20 mouse cellular contexts compared by ENCODE assay signal in genomic region chr17:47247516-47247915, GRCm38 (mm10).
A peak's percentile ranks its signal among the peaks of the same experiment; 100 is the strongest.
DNase-seq lines count a peak whose midpoint lies in the region; ATAC-seq lines count a peak whose summit lies in the region.
"Had no signal": no experiment of that assay in that cellular context is flagged by ENCODE, and none has a peak within 500 bp of the region (broad histone marks: within the 10 kb centered on the region; RNA-seq: fewer than 3 reads in every experiment).

No protein-coding gene starts in this region.

- H3K4me1 ChIP-seq in kidney, embryonic 15.5 days: peaks cover 16% of the 10 kb centered on the region
- no peaks in the 10 kb centered on the region for H3K4me1 ChIP-seq in midbrain, embryonic 11.5 days (ENCODE audit: control insufficient read depth, insufficient read depth, low read length)
- peaks cover 6% of the 10 kb centered on the region for H3K4me1 ChIP-seq in midbrain, embryonic 15.5 days
- H3K4me1 ChIP-seq: embryonic facial prominence, embryonic 15.5 days had no signal

- peak; percentile 62 for DNase-seq in kidney, postnatal 10 days
- DNase-seq in kidney, postnatal 36 days: peak; percentile 22 to 35
- DNase-seq in kidney, adult 9 months: no peak
- peak; percentile 33 for DNase-seq in midbrain, embryonic 11.5 days (ENCODE audit: low spot score, missing footprints)
- DNase-seq: adrenal gland, adult 2 months; adrenal gland, postnatal 14 days; cerebellum, adult 11 months; cerebellum, adult 2 months; cerebellum, adult 9-11 months; cerebellum, postnatal 25 days; forebrain, postnatal 0 days had no signal

- 74% methylated on average over 5 of the region's 5 CpGs for WGBS in kidney, embryonic 15.5 days
- WGBS in midbrain, embryonic 11.5 days: 87% methylated on average over 5 of the region's 5 CpGs
- 91% methylated on average over 5 of the region's 5 CpGs for WGBS in midbrain, embryonic 15.5 days

- no peak overlapping the region for H3K4me3 ChIP-seq in kidney, embryonic 15.5 days (replicated peaks)
- no peak overlapping the region for H3K4me3 ChIP-seq in midbrain, embryonic 11.5 days (ENCODE audit: low read depth, low read length)
- no peak overlapping the region for H3K4me3 ChIP-seq in midbrain, embryonic 15.5 days
- H3K4me3 ChIP-seq: embryonic facial prominence, embryonic 12.5 days; embryonic facial prominence, embryonic 15.5 days; gastrocnemius, adult 2 months; hindbrain, embryonic 12.5 days had no signal

- H3K4me2 ChIP-seq in kidney, embryonic 15.5 days: no peak overlapping the region
- no peak overlapping the region for H3K4me2 ChIP-seq in midbrain, embryonic 11.5 days
- no peak overlapping the region for H3K4me2 ChIP-seq in midbrain, embryonic 15.5 days
- H3K4me2 ChIP-seq: embryonic facial prominence, embryonic 12.5 days; embryonic facial prominence, embryonic 15.5 days; heart, embryonic 11.5 days; hindbrain, embryonic 12.5 days had no signal

- no peaks in the 10 kb centered on the region for H3K27me3 ChIP-seq in kidney, embryonic 15.5 days
- no peaks in the 10 kb centered on the region for H3K27me3 ChIP-seq in midbrain, embryonic 11.5 days (ENCODE audit: control insufficient read depth, insufficient read depth, low read length)
- no peaks in the 10 kb centered on the region for H3K27me3 ChIP-seq in midbrain, embryonic 15.5 days (replicated peaks)
- H3K27me3 ChIP-seq: embryonic facial prominence, embryonic 12.5 days; embryonic facial prominence, embryonic 15.5 days; hindbrain, embryonic 12.5 days had no signal

- H3K36me3 ChIP-seq in kidney, embryonic 15.5 days: peaks cover 22% of the 10 kb centered on the region
- no peaks in the 10 kb centered on the region for H3K36me3 ChIP-seq in midbrain, embryonic 11.5 days (ENCODE audit: control insufficient read depth, insufficient read depth, low read length)
- no peaks in the 10 kb centered on the region; the same call in 1 of the 2 replicates for H3K36me3 ChIP-seq in midbrain, embryonic 15.5 days (replicated peaks)

- H3K9me3 ChIP-seq in kidney, embryonic 15.5 days (replicated peaks): no peaks in the 10 kb centered on the region
- H3K9me3 ChIP-seq in midbrain, embryonic 11.5 days (ENCODE audit: control insufficient read depth, low read length): no peaks in the 10 kb centered on the region
- H3K9me3 ChIP-seq in midbrain, embryonic 15.5 days: no peaks in the 10 kb centered on the region
- H3K9me3 ChIP-seq: embryonic facial prominence, embryonic 12.5 days; embryonic facial prominence, embryonic 15.5 days; hindbrain, embryonic 12.5 days had no signal

- no peak overlapping the region for H3K27ac ChIP-seq in kidney, embryonic 15.5 days
- H3K27ac ChIP-seq in midbrain, embryonic 11.5 days (ENCODE audit: low read depth, low read length): no peak overlapping the region
- H3K27ac ChIP-seq in midbrain, embryonic 15.5 days: no peak overlapping the region
- H3K27ac ChIP-seq: embryonic facial prominence, embryonic 12.5 days; embryonic facial prominence, embryonic 15.5 days; gastrocnemius, adult 2 months; hindbrain, embryonic 12.5 days had no signal

- no peak for ATAC-seq in kidney, embryonic 15.5 days (replicated peaks; ENCODE audit: low FRiP score)
- ATAC-seq in midbrain, embryonic 11.5 days (ENCODE audit: low FRiP score): no peak
- ATAC-seq in midbrain, embryonic 15.5 days (replicated peaks): no peak
- ATAC-seq: CD4-positive, CD25-positive, alpha-beta regulatory T cell, adult 4 months; forebrain, embryonic 14.5 days had no signal

- no peak overlapping the region for H3K9ac ChIP-seq in kidney, embryonic 15.5 days
- no peak overlapping the region for H3K9ac ChIP-seq in midbrain, embryonic 11.5 days (ENCODE audit: low read length)
- H3K9ac ChIP-seq in midbrain, embryonic 15.5 days: no peak overlapping the region
- H3K9ac ChIP-seq: embryonic facial prominence, embryonic 12.5 days; embryonic facial prominence, embryonic 15.5 days; forebrain, postnatal 0 days; hindbrain, embryonic 12.5 days had no signal
